In genomic region chr3:51353325-51354033, GRCm38 (mm10) we compare ENCODE assay signal across 8 mouse cellular contexts. TPM values are rescaled to one million over a fixed set of nuclear protein-coding genes. Genes with fewer than 3 reads are reported as not detected.
DNase-seq lines count a peak whose midpoint lies in the region.

No protein-coding gene starts in this region.

- peak; percentile 57 to 70 for DNase-seq in cerebellum, postnatal 10 days
- no peak for DNase-seq in cerebellum, adult 11 months
- DNase-seq in left cerebral cortex, postnatal 4 days, result peak; percentile 27
- DNase-seq in left cerebral cortex, postnatal 36 days (ENCODE audit: low spot score in 2 of 2), result no peak
- peak; percentile 65 for DNase-seq in T-cell, adult 2 months (ENCODE audit: low spot score)
- DNase-seq in gastrocnemius, postnatal 14 days, result peak; percentile 40
- peak; percentile 73 for DNase-seq in lung, postnatal 10 days
- peak; percentile 76 for DNase-seq in testis, postnatal 10 days (ENCODE audit: low spot score)

- intact Hi-C loops in left cerebral cortex, postnatal 4 days (cut with DNase I), result no loop called here
- intact Hi-C loops in left cerebral cortex, postnatal 36 days (cut with DNase I), result loop anchor here (5.0 kb wide), 1 partner anchor 66 kb away; no protein-coding TSS in a partner anchor
- intact Hi-C loops in gastrocnemius, postnatal 14 days (cut with DNase I; ENCODE audit: low total_unique reads), result loop anchor here (5.0 kb wide), 2 partner anchors 66 to 116 kb away; no protein-coding TSS in a partner anchor

RNA-seq across cellular contexts. Expression of gene Elf2, which starts 13.0 kb away (rescaled TPM):
- 10 to 100 TPM; 37.1 to 42.6 TPM for total RNA-seq in left cerebral cortex, postnatal 4 days (2021)
- 10 to 100 TPM; 40.6 to 45.1 TPM for total RNA-seq in left cerebral cortex, postnatal 36 days (2021)
- 10 to 100 TPM; 43.5 to 43.6 TPM for total RNA-seq in gastrocnemius, postnatal 14 days (2021)

RNA-seq across cellular contexts. Expression of gene Mgarp, which starts 43.1 kb away (rescaled TPM):
- not detected for total RNA-seq in left cerebral cortex, postnatal 4 days (2021)
- not detected for total RNA-seq in left cerebral cortex, postnatal 36 days (2021)
- under 1 TPM; 0.24 to 0.29 TPM for total RNA-seq in gastrocnemius, postnatal 14 days (2021)

RNA-seq across cellular contexts. Expression of gene Ndufc1, which starts 55.3 kb away (rescaled TPM):
- 100 to 1,000 TPM; 211 to 236 TPM for total RNA-seq in left cerebral cortex, postnatal 4 days (2021)
- total RNA-seq in left cerebral cortex, postnatal 36 days (2021), result 100 to 1,000 TPM; 288 to 324 TPM
- 1,000 to 10,000 TPM; 1,012 to 1,143 TPM for total RNA-seq in gastrocnemius, postnatal 14 days (2021)

Comparison
In these comparisons a context has a peak if more than half of its experiments do, and no peak if none do; other contexts are left out.
1. DNase-seq: peak in cerebellum, postnatal 10 days (2 of 2), left cerebral cortex, postnatal 4 days (single experiment), T-cell, adult 2 months (single experiment), gastrocnemius, postnatal 14 days (single experiment), lung, postnatal 10 days (single experiment) and testis, postnatal 10 days (single experiment); none in cerebellum, adult 11 months (single experiment) and left cerebral cortex, postnatal 36 days (0 of 2).